Mouse (Mus musculus): ENCODE data around the gene Prps1. TPM values are rescaled to one million over a fixed set of nuclear protein-coding genes. Genes with fewer than 3 reads are reported as not detected.

Prps1 gene
- polyA plus RNA-seq (2017; shearing (Covaris generic)) = 73.0 TPM

GRCm38 (mm10) chrX:140456279-140456731 is at the start of gene Prps1:
Prps1 (plus strand) TSS chrX:140456613.

Other genes starting within 250 kb of the Prps1 start
- 0.04 TPM for gene Frmpd3, start 114.3 kb upstream of the Prps1 start, polyA plus RNA-seq (2017; shearing (Covaris generic))
- 329 TPM for gene Tsc22d3, start 144.0 kb downstream of the Prps1 start, polyA plus RNA-seq (2017; shearing (Covaris generic))
- 0.56 TPM for gene Mid2, start 208.0 kb downstream of the Prps1 start, polyA plus RNA-seq (2017; shearing (Covaris generic))

Measured in CD4-positive, CD25-positive, alpha-beta regulatory T cell (primary cell).